Mouse (Mus musculus): Measurements from ENCODE around the gene Tmem176b. TPM values are rescaled to one million over a fixed set of nuclear protein-coding genes. Genes with fewer than 3 reads are reported as not detected.

The Tmem176b gene
- polyA plus RNA-seq, 1 experiment from 2014 or later, result 329 TPM

- no peak overlapping the region for H3K27ac ChIP-seq (ENCODE audit: low read length)
- no peak overlapping the region for H3K4me2 ChIP-seq (replicated peaks; ENCODE audit: low read depth, low read length)
- no peaks in the 10 kb centered on the region for H3K9me3 ChIP-seq (ENCODE audit: control insufficient read depth, low read depth, low read length)
- H3K27me3 ChIP-seq (ENCODE audit: control insufficient read depth, insufficient read depth, low read length), result no peaks in the 10 kb centered on the region
- H3K36me3 ChIP-seq (ENCODE audit: control insufficient read depth, insufficient read depth, low read length), result no peaks in the 10 kb centered on the region
- no peak overlapping the region for H3K4me3 ChIP-seq (ENCODE audit: low read depth, low read length)
- 40% methylated on average over 8 of the region's 8 CpGs for WGBS
- 0 out of 2 replicates have a peak, but pooled peaks cover 2% of the 10 kb centered on the region for H3K4me1 ChIP-seq (ENCODE audit: control insufficient read depth, insufficient read depth, low read length)
- ATAC-seq (ENCODE audit: insufficient number of reproducible peaks, insufficient read depth, low FRiP score, low read depth), result no peak
- H3K9ac ChIP-seq (replicated peaks; ENCODE audit: low read depth, low read length), result no peak overlapping the region
These were observed 16.5 kb upstream of the Tmem176b start for GRCm38 (mm10) chr6:48857613-48858302.

- no peak for ATAC-seq (ENCODE audit: insufficient number of reproducible peaks, insufficient read depth, low FRiP score, low read depth)
- Histone ChIP-seq H3K4me1 (ENCODE audit: control insufficient read depth, insufficient read depth, low read length) (0 out of 2 replicates have a peak, but pooled peaks cover 2% of the 10 kb centered on the region), H3K9me3 (ENCODE audit: control insufficient read depth, low read depth, low read length) (no peaks in the 10 kb centered on the region), H3K4me3 (ENCODE audit: low read depth, low read length) (no peak overlapping the region), H3K4me2 (replicated peaks; ENCODE audit: low read depth, low read length) (no peak overlapping the region), H3K27ac (ENCODE audit: low read length) (no peak overlapping the region), H3K9ac (replicated peaks; ENCODE audit: low read depth, low read length) (no peak overlapping the region), H3K27me3 (ENCODE audit: control insufficient read depth, insufficient read depth, low read length) (no peaks in the 10 kb centered on the region), H3K36me3 (ENCODE audit: control insufficient read depth, insufficient read depth, low read length) (no peaks in the 10 kb centered on the region)
- 92% methylated on average over 2 of the region's 2 CpGs for WGBS
These were observed 12.9 kb upstream of the Tmem176b start for GRCm38 (mm10) chr6:48854155-48854554.

- under 1% methylated on average over 28 of the region's 29 CpGs for WGBS
- Histone ChIP-seq H3K27ac (ENCODE audit: low read length) (peak overlapping the region; percentile 85), H3K4me3 (ENCODE audit: low read depth, low read length) (peak overlapping the region; percentile 18), H3K4me1 (ENCODE audit: control insufficient read depth, insufficient read depth, low read length) (no peaks in the 10 kb centered on the region), H3K36me3 (ENCODE audit: control insufficient read depth, insufficient read depth, low read length) (no peaks in the 10 kb centered on the region), H3K27me3 (ENCODE audit: control insufficient read depth, insufficient read depth, low read length) (no peaks in the 10 kb centered on the region), H3K9me3 (ENCODE audit: control insufficient read depth, low read depth, low read length) (no peaks in the 10 kb centered on the region), H3K4me2 (replicated peaks; ENCODE audit: low read depth, low read length) (peak overlapping the region; percentile 47), H3K9ac (replicated peaks; ENCODE audit: low read depth, low read length) (0 out of 2 replicates have a peak overlapping the region, but pooled peaks have one; percentile 18)
- ATAC-seq (ENCODE audit: insufficient number of reproducible peaks, insufficient read depth, low FRiP score, low read depth), result peak; percentile 65; the same call in 1 of the 2 replicates
These were observed 10.7 kb upstream of the Tmem176b start for GRCm38 (mm10) chr6:48851820-48852491.

- no peak for ATAC-seq (ENCODE audit: insufficient number of reproducible peaks, insufficient read depth, low FRiP score, low read depth)
- peaks cover 12% of the 10 kb centered on the region for H3K4me1 ChIP-seq (ENCODE audit: control insufficient read depth, insufficient read depth, low read length)
- WGBS, result 61% methylated on average over 4 of the region's 4 CpGs
- H3K27ac ChIP-seq (ENCODE audit: low read length), result no peak overlapping the region
- no peaks in the 10 kb centered on the region for H3K9me3 ChIP-seq (ENCODE audit: control insufficient read depth, low read depth, low read length)
- H3K4me3 ChIP-seq (ENCODE audit: low read depth, low read length), result no peak overlapping the region
- no peaks in the 10 kb centered on the region for H3K27me3 ChIP-seq (ENCODE audit: control insufficient read depth, insufficient read depth, low read length)
- H3K4me2 ChIP-seq (replicated peaks; ENCODE audit: low read depth, low read length), result no peak overlapping the region
- peaks cover 22% of the 10 kb centered on the region; the same call in 1 of the 2 replicates for H3K36me3 ChIP-seq (ENCODE audit: control insufficient read depth, insufficient read depth, low read length)
- no peak overlapping the region for H3K9ac ChIP-seq (replicated peaks; ENCODE audit: low read depth, low read length)
These were observed 3.8 kb upstream of the Tmem176b start for GRCm38 (mm10) chr6:48845086-48845485.

- peaks cover 27% of the 10 kb centered on the region for H3K4me1 ChIP-seq (ENCODE audit: control insufficient read depth, insufficient read depth, low read length)
- 43% methylated on average over 11 of the region's 11 CpGs for WGBS
- H3K27me3 ChIP-seq (ENCODE audit: control insufficient read depth, insufficient read depth, low read length), result no peaks in the 10 kb centered on the region
- no peak for ATAC-seq (ENCODE audit: insufficient number of reproducible peaks, insufficient read depth, low FRiP score, low read depth)
- H3K27ac ChIP-seq (ENCODE audit: low read length), result peak overlapping the region; percentile 93
- peak overlapping the region; percentile 52 for H3K4me3 ChIP-seq (ENCODE audit: low read depth, low read length)
- peak overlapping the region; percentile 91 for H3K4me2 ChIP-seq (replicated peaks; ENCODE audit: low read depth, low read length)
- peak overlapping the region; percentile 67 for H3K9ac ChIP-seq (replicated peaks; ENCODE audit: low read depth, low read length)
- no peaks in the 10 kb centered on the region for H3K9me3 ChIP-seq (ENCODE audit: control insufficient read depth, low read depth, low read length)
- H3K36me3 ChIP-seq (ENCODE audit: control insufficient read depth, insufficient read depth, low read length), result peaks cover 32% of the 10 kb centered on the region
These were observed 981 bp upstream of the Tmem176b start for GRCm38 (mm10) chr6:48842111-48842842.

GRCm38 (mm10) chr6:48840371-48840969, 826 bp downstream of the Tmem176b start, which contains the start of gene Tmem176a:
Tmem176a (plus strand) TSS chr6:48840919.
- WGBS, result 4% methylated on average over 7 of the region's 7 CpGs
- Histone ChIP-seq H3K4me1 (ENCODE audit: control insufficient read depth, insufficient read depth, low read length) (peaks cover 27% of the 10 kb centered on the region), H3K9me3 (ENCODE audit: control insufficient read depth, low read depth, low read length) (no peaks in the 10 kb centered on the region), H3K36me3 (ENCODE audit: control insufficient read depth, insufficient read depth, low read length) (peaks cover 39% of the 10 kb centered on the region), H3K9ac (replicated peaks; ENCODE audit: low read depth, low read length) (peak within 1 kb of the TSS; percentile 67), H3K27me3 (ENCODE audit: control insufficient read depth, insufficient read depth, low read length) (no peaks in the 10 kb centered on the region), H3K4me3 (ENCODE audit: low read depth, low read length) (peak within 1 kb of the TSS; percentile 52), H3K4me2 (replicated peaks; ENCODE audit: low read depth, low read length) (peak within 1 kb of the TSS; percentile 91), H3K27ac (ENCODE audit: low read length) (peak within 1 kb of the TSS; percentile 93)
- ATAC-seq (ENCODE audit: insufficient number of reproducible peaks, insufficient read depth, low FRiP score, low read depth), result peak; percentile 29; the same call in 1 of the 2 replicates

GRCm38 (mm10) chr6:48838321-48839080, 2.8 kb downstream of the Tmem176b start:
- WGBS, result 67% methylated on average over 6 of the region's 6 CpGs
- 0 out of 2 replicates have a peak overlapping the region, but pooled peaks have one; percentile 3 for H3K9ac ChIP-seq (replicated peaks; ENCODE audit: low read depth, low read length)
- H3K27me3 ChIP-seq (ENCODE audit: control insufficient read depth, insufficient read depth, low read length), result no peaks in the 10 kb centered on the region
- peaks cover 47% of the 10 kb centered on the region for H3K36me3 ChIP-seq (ENCODE audit: control insufficient read depth, insufficient read depth, low read length)
- no peak overlapping the region for H3K4me3 ChIP-seq (ENCODE audit: low read depth, low read length)
- ATAC-seq (ENCODE audit: insufficient number of reproducible peaks, insufficient read depth, low FRiP score, low read depth), result no peak
- peak overlapping the region; percentile 91 for H3K4me2 ChIP-seq (replicated peaks; ENCODE audit: low read depth, low read length)
- peaks cover 27% of the 10 kb centered on the region for H3K4me1 ChIP-seq (ENCODE audit: control insufficient read depth, insufficient read depth, low read length)
- no peak overlapping the region for H3K27ac ChIP-seq (ENCODE audit: low read length)
- H3K9me3 ChIP-seq (ENCODE audit: control insufficient read depth, low read depth, low read length), result no peaks in the 10 kb centered on the region

All from stomach, embryonic 14.5 days (tissue).